ENCODE assay signal across 9 mouse cellular contexts in the genomic region with DNA sequence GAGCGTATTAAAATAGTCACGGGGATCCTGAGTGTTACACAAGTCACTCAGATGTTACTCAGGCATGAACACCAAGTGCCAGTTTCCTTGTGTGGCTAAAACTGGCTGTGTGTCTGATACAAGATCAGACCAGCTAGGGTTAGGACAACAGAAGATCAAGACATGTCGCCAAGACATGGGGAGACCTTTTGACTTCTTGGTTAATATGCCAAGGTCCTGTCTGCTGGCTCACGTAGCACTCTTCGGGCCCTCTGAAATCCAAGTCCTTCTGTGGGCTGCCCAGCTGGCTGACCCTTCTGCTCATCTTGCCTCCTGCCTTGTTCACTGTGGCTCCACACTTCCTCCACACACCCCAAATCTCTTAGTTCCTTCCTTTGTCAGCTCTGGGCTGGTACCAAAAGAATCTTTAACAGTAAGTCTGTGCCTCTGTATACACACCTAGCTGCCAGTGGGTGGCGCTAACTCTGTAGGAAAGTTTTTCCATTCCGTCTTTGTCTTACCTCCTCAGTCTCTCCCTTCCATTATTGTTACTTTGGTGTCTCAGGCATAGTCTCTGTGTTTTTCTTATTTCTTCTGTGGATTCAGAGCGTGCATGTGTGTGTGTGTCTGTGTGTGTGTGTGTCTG. TPM values are rescaled to one million over a fixed set of nuclear protein-coding genes. Genes with fewer than 3 reads are reported as not detected.
A peak's percentile ranks its signal among the peaks of the same experiment; 100 is the strongest.
DNase-seq lines count a peak whose midpoint lies in the region; ATAC-seq and TF ChIP-seq lines count a peak whose summit lies in the region.
"Had no signal": no experiment of that assay in that cellular context is flagged by ENCODE, and none has a peak within 500 bp of the region (broad histone marks: within the 10 kb centered on the region; RNA-seq: fewer than 3 reads in every experiment).

No protein-coding gene starts in this region.

- 64% methylated on average over 8 of the region's 8 CpGs for WGBS in lung, adult 2 months
- 72% methylated on average over 8 of the region's 8 CpGs for WGBS in limb, embryonic 13.5 days

- peak overlapping the region; percentile 55; the same call in 1 of the 2 replicates for H3K27ac ChIP-seq in limb, embryonic 13.5 days
- H3K27ac ChIP-seq: liver, embryonic 15.5 days had no signal

- H3K27me3 ChIP-seq in limb, embryonic 13.5 days: no peaks in the 10 kb centered on the region
- H3K27me3 ChIP-seq: liver, embryonic 15.5 days had no signal

- no peaks in the 10 kb centered on the region for H3K4me1 ChIP-seq in lung, adult 2 months (ENCODE audit: control insufficient read depth, insufficient read depth, low read length)
- peaks cover 26% of the 10 kb centered on the region for H3K4me1 ChIP-seq in limb, embryonic 13.5 days
- H3K4me1 ChIP-seq: liver, embryonic 15.5 days had no signal

- H3K9ac ChIP-seq in limb, embryonic 13.5 days: no peak overlapping the region
- H3K9ac ChIP-seq: liver, embryonic 15.5 days had no signal

- TF ChIP-seq POLR2A in lung, adult 2 months (IDR thresholded peaks at IDR 0.05; ENCODE audit: borderline replicate concordance, extremely low read depth, low read depth, low read length): no peak

- peaks cover 3% of the 10 kb centered on the region; the same call in 1 of the 2 replicates for H3K36me3 ChIP-seq in limb, embryonic 13.5 days
- H3K36me3 ChIP-seq: liver, embryonic 15.5 days had no signal

- no peak overlapping the region for H3K4me2 ChIP-seq in limb, embryonic 13.5 days (replicated peaks)
- H3K4me2 ChIP-seq: liver, embryonic 15.5 days had no signal

- DNase-seq in cerebellum, postnatal 10 days: peak; percentile 52 to 61
- DNase-seq in lung, adult 2 months: no peak
- DNase-seq in lung, postnatal 25 days (ENCODE audit: low spot score): no peak
- DNase-seq in adrenal gland, postnatal 36 days: peak; percentile 63 to 66
- DNase-seq in spleen, adult 12 weeks (ENCODE audit: low spot score): no peak

- H3K9me3 ChIP-seq in limb, embryonic 13.5 days: no peaks in the 10 kb centered on the region
- H3K9me3 ChIP-seq: liver, embryonic 15.5 days had no signal

- H3K4me3 ChIP-seq in lung, adult 2 months (replicated peaks; ENCODE audit: extremely low read depth, low read depth, low read length): no peak overlapping the region
- no peak overlapping the region for H3K4me3 ChIP-seq in limb, embryonic 13.5 days
- H3K4me3 ChIP-seq: liver, embryonic 15.5 days had no signal

- TF ChIP-seq CTCF in lung, adult 2 months (IDR thresholded peaks at IDR 0.05; ENCODE audit: insufficient read depth, low read length): peak; percentile 23; the same call in 1 of the 2 replicates

- ATAC-seq in cerebellum, adult (ENCODE audit: insufficient number of reproducible peaks, low FRiP score, low TSS enrichment): no peak
- no peak for ATAC-seq in limb, embryonic 13.5 days (ENCODE audit: low FRiP score, low read depth)
- ATAC-seq in erythroblast, adult 5-6 weeks (replicated peaks; ENCODE audit: low FRiP score, poor library complexity, severe bottlenecking): no peak

RNA-seq across cellular contexts. Expression of gene Ptpn3, which starts 38.5 kb away (rescaled TPM):
- polyA plus RNA-seq in lung, adult 2 months (2012; rRNA removed): 7.8 and 10.8 TPM in 2 replicates
- total RNA-seq in adrenal gland, postnatal 36 days (2021): 10 to 100 TPM; 22.8 to 35.6 TPM
- 3.4 and 3.5 TPM in 2 replicates for polyA plus RNA-seq in limb, embryonic 13.5 days (2015; fragmentation: Nextera tagmentation; extraction: Ambion mirVana)
- 0.42 TPM in 1 of 2 replicates, not detected in the other for total RNA-seq in erythroblast, adult 5-6 weeks (2015; ENCODE audit: low replicate concordance)
- 0.17 TPM in 1 of 2 replicates, not detected in the other for total RNA-seq in erythroblast, adult 5-6 weeks (2017; ENCODE audit: low replicate concordance)

Comparison
In these comparisons a context has a peak if more than half of its experiments do, and no peak if none do; other contexts are left out.
1. DNase-seq: peak in cerebellum, postnatal 10 days (2 of 2) and adrenal gland, postnatal 36 days (2 of 2); none in lung, adult 2 months (single experiment), lung, postnatal 25 days (single experiment) and spleen, adult 12 weeks (single experiment).
2. RNA of gene Ptpn3, which starts 38.5 kb away (total RNA-seq): 22.8 to 35.6 TPM in adrenal gland, postnatal 36 days; 0.17 to 0.42 TPM in erythroblast, adult 5-6 weeks; every median in the first group is over 10 times any median in the second.